Mouse (Mus musculus) megakaryocyte, embryonic 14.5 days (primary cell): ENCODE results near the gene Aldh3b3.

ENCODE experiments used
- FLI1 ChIP-seq: IDR thresholded peaks from 2 replicates; pipeline ENCODE4 v1.6.1; 2012; ENCODE audit warnings: low read length, inconsistent platforms, mixed read lengths
- GATA1 ChIP-seq: IDR thresholded peaks from 3 replicates; pipeline ENCODE4 v1.6.1; 2012; ENCODE audit warnings: mixed read lengths, low read length, inconsistent platforms, borderline replicate concordance

DNA sequence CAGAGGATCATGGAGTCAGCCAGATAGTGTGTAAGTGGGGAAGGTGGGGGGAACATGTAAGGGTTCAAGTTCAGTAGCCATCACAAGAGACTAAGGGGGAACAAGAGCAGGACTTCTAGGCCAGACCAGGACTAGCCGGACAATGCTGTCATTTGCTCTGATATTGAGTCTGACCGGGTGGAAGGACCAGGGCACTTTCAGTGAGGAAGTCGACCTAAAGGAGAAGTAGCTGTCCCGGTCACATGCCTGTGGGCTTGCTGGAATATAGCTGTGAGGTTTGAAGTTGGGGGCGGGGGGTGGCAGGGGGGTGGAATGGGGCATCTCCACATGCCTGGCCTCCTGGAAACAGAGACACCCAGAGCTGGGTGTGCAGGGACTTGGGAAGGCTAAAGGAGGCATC, 43.9 kb upstream of the Aldh3b3 start:
- no peak for TF ChIP-seq FLI1
- no peak for TF ChIP-seq GATA1
